Mouse (Mus musculus) A20 (cell line): ENCODE results near the gene Dnah14.
A peak's percentile ranks its signal among the peaks of the same experiment; 100 is the strongest.

Experiments
- DNase-seq: peaks from one replicate; pipeline ENCODE4 v3.0.0-alpha.2; 2011; ENCODE audit warnings: low read depth, low spot score

Dnah14 gene

GRCm38 (mm10) chr1:181599376-181599775, 23.0 kb downstream of the Dnah14 start:
- no peak for DNase-seq

GRCm38 (mm10) chr1:181611118-181611517, 34.8 kb downstream of the Dnah14 start:
- no peak for DNase-seq

GRCm38 (mm10) chr1:181615866-181616491, 39.6 kb downstream of the Dnah14 start:
- DNase-seq, result peak; percentile 86

- peak; percentile 68 for DNase-seq
Observed at GRCm38 (mm10) chr1:181617332-181617731, 41.0 kb downstream of the Dnah14 start.

GRCm38 (mm10) chr1:181623149-181623680, 46.9 kb downstream of the Dnah14 start:
- DNase-seq, result no peak

- DNase-seq, result no peak
Observed at GRCm38 (mm10) chr1:181624876-181625275, 48.5 kb downstream of the Dnah14 start.

- no peak for DNase-seq
Observed at GRCm38 (mm10) chr1:181628276-181628675, 51.9 kb downstream of the Dnah14 start.

GRCm38 (mm10) chr1:181631371-181631770, 55.0 kb downstream of the Dnah14 start:
- no peak for DNase-seq

- no peak for DNase-seq
Observed at GRCm38 (mm10) chr1:181637997-181638713, 61.8 kb downstream of the Dnah14 start.

GRCm38 (mm10) chr1:181640383-181640782, 64.0 kb downstream of the Dnah14 start:
- DNase-seq, result no peak

- peak; percentile 11 for DNase-seq
Observed at GRCm38 (mm10) chr1:181647467-181647866, 71.1 kb downstream of the Dnah14 start.

GRCm38 (mm10) chr1:181653481-181653880, 77.1 kb downstream of the Dnah14 start:
- DNase-seq, result no peak

GRCm38 (mm10) chr1:181656421-181656820, 80.1 kb downstream of the Dnah14 start:
- DNase-seq, result no peak

- DNase-seq, result no peak
Observed at GRCm38 (mm10) chr1:181666801-181667200, 90.4 kb downstream of the Dnah14 start.

- no peak for DNase-seq
Observed at GRCm38 (mm10) chr1:181694729-181695498, 118.6 kb downstream of the Dnah14 start.

GRCm38 (mm10) chr1:181728707-181729106, 152.3 kb downstream of the Dnah14 start:
- DNase-seq, result peak; percentile 62

GRCm38 (mm10) chr1:181733517-181733916, 157.2 kb downstream of the Dnah14 start:
- DNase-seq, result no peak

- DNase-seq, result no peak
Observed at GRCm38 (mm10) chr1:181740259-181740658, 163.9 kb downstream of the Dnah14 start.

- no peak for DNase-seq
Observed at GRCm38 (mm10) chr1:181742251-181742885, 166.0 kb downstream of the Dnah14 start.

- peak; percentile 17 for DNase-seq
Observed at GRCm38 (mm10) chr1:181769392-181769791, 193.0 kb downstream of the Dnah14 start.

GRCm38 (mm10) chr1:181771871-181772270, 195.5 kb downstream of the Dnah14 start:
- no peak for DNase-seq

- DNase-seq, result no peak
Observed at GRCm38 (mm10) chr1:181776541-181776940, 200.2 kb downstream of the Dnah14 start.
